Mouse (Mus musculus) 3T3-L1 (cell line): ENCODE results near the gene Tmem107.

Experiments
- DNase-seq: peaks from one replicate; pipeline ENCODE4 v3.0.0-alpha.2; 2015; ENCODE audit warnings: low read depth, low spot score

Gene Tmem107

DNA sequence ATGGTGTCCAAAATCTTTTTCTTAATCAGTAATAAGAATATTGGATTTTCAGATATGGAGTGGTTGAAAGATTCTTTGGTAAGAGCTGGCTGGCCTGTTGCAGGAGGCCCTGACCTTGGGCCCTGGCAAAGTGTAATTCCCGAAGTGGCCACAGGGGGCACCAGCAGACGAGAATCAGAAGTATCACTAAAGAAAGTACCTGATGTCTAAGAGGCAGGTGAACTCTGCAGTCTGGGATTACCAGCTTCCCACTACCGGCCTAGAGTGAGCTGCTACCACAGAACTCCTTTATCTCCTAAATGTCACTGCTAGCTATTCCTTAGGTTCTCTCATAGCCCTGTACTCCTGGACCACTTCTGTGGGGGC is 21.8 kb downstream of the Tmem107 start:
- DNase-seq, result peak; percentile 89

- peak; percentile 43 for DNase-seq
Observed at GRCm38 (mm10) chr11:69092871-69093270, 22.3 kb downstream of the Tmem107 start.

- DNase-seq, result peak; percentile 59
Observed at GRCm38 (mm10) chr11:69093856-69094255, 23.2 kb downstream of the Tmem107 start.

- peak; percentile 100 for DNase-seq
Observed at GRCm38 (mm10) chr11:69094697-69095429, 24.3 kb downstream of the Tmem107 start, which contains the start of gene Per1. Per1 (plus strand) TSS chr11:69095217.

DNA sequence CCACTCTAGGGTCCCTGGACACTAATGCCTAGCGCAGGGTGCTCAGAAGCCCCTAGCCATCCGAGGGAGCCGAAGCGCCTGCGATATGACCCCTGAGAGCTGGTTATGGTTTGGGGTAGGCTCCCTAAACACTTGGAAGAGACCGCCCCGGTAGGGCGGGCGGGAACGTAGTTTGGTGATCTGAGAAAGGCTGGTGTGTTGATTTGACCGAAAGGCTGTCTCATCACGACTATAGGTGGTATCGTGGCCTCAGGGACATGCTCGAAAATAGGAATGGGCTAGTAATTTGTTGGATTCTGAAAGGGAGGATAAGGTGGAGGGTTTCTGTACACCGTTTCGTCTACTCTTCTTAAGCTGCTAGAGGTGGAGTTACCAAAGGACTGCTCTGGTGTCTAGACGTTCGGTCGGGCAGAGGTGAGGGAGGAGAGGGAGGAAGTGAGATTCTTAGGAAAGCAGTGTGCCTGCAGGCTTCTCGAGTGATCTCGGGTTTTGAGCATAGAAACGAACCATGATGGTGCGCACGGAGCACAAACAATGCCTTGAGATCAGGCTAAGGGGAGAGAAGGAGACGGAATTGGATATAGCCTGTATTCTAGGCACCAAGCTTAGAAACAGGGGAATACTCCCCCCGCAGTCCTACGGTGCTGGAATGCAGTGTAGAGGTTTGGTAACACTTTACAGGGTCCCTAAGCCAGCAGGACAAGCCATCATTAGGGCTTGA is 25.1 kb downstream of the Tmem107 start:
- peak; percentile 72 for DNase-seq

- peak; percentile 88 for DNase-seq
Observed at GRCm38 (mm10) chr11:69096360-69096986, 25.9 kb downstream of the Tmem107 start.

DNA sequence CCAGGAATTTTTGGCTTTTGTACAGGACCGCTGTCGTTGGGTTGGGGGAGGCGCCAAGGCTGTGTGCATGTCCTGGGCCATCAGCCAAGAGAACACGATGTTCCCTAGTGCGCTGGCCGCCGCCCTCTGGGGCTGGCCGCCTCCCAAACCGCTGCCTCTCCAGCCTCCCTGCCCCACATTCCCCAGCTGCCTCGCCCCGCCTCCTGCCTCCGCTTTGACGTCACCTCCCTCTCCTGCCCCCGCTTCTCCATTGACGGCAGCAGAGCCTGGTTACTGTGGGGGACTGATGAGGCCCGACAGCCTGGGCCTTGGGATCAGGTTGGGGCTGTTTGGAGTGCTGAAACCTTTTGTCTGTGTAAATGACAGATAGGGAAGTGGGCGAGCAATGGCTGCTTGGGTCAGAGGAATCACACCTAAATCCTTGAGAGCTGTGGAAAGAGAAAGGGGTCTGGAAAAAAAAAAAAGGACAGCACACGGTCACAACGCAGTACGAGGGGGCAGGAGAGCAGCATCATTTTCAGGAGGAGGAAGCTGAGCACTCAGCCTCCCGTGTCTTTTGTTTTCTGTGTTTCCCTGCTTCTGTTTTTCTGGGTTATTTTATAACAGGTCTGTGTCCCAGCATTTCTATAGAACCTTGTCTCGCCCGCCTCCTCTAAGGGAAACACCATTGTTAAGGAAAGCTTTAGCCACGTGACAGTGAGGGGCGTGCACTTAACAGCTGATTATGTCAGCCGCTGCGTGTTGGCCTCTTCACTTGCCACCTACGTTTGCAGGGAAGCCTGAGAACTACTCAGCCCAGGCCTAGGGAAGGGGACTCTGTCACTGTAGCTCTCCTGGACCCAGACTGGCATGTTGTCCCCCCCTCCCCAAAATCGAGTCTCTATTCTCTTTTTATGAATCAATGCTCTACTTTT is 26.6 kb downstream of the Tmem107 start:
- peak; percentile 98 for DNase-seq

GRCm38 (mm10) chr11:69098039-69098761 is 27.6 kb downstream of the Tmem107 start:
- no peak for DNase-seq

DNA sequence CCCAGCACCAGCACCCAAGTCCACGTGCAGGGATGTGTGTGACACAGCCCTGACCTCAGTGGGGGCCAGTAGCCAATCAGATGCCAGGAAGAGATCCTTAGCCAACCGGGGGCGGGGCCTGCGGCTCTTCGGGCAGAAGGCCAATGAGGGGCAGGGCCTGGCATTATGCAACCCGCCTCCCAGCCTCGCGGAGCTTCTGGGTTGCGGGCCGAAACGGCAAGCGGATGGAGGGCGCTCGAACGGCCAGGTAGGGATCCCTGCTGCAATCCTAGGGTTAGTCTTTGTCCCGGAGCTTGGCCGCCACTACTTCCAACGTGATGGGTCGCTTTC is 28.1 kb downstream of the Tmem107 start:
- peak; percentile 96 for DNase-seq

- peak; percentile 80 for DNase-seq
Observed at GRCm38 (mm10) chr11:69099177-69099914, 28.7 kb downstream of the Tmem107 start.

DNA sequence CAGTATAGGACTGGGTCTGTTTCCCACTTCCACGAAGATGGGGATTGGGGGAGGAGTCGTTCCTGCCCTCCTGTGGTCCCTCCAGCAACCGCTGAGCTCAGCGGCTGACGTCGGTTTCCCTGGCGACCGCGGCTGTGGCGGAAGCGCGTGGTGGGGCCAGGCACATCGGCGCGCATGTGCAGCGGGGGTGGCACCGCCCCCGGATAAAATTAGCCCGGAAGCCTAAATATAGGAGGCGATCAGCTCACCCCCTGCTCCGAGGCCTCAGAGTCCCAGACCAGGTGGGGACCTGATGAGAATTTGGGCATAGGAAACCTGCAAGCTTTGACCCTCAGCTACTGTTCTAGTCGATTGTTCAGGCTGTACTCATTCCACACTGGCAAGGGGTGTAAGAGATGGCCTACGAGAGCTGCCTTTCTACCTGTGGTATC is 29.3 kb downstream of the Tmem107 start:
- peak; percentile 93 for DNase-seq

DNA sequence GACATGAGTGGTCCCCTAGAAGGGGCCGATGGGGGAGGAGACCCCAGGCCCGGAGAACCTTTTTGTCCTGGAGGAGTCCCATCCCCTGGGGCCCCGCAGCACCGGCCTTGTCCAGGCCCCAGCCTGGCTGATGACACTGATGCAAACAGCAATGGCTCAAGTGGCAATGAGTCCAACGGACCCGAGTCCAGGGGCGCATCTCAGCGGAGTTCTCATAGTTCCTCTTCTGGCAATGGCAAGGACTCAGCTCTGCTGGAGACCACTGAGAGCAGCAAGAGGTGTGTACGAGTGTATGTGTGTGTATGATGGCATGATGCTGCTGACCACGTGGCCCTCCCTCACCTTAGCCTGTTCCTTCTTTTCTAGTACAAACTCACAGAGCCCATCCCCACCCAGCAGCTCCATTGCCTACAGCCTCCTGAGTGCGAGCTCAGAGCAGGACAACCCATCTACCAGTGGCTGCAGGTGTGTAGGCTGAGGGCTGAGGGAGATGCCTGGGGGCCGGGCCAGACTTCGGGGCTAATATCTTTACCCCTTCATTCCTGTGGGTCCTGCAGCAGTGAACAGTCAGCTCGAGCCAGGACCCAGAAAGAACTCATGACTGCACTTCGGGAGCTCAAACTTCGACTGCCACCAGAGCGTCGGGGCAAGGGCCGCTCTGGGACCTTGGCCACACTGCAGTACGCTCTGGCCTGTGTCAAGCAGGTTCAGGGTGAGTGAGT is 30.2 kb downstream of the Tmem107 start:
- DNase-seq, result no peak

GRCm38 (mm10) chr11:69101604-69102402 is 31.2 kb downstream of the Tmem107 start:
- DNase-seq, result no peak

DNA sequence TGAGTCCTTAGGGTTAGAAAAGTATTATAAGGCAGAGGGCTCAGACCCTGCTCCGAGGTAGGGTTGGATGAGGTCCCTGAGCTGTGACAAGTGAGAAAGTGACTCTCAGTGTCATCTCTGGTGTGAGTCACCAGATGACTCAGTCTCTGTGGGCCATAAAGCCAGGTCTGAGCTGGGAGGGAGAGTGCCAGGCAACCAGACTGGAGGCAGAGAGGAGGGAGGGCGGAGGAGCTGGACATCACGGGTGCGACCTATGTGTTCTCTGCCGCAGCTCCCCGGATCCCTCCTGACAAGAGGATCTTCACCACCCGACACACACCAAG is 31.8 kb downstream of the Tmem107 start:
- DNase-seq, result peak; percentile 78

DNA sequence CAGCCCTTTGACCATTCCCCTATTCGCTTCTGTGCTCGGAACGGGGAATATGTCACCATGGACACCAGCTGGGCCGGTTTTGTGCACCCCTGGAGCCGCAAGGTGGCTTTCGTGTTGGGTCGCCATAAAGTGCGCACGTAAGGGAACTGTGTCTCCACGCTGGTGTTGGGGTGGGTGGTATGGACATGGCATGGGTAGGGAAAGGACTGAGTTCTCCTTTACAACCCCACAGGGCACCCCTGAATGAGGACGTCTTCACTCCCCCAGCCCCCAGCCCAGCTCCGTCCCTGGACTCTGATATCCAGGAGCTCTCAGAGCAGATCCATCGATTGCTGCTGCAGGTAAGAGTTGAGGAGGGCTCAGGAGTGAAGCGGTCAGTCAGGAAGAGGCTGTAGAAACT is 32.5 kb downstream of the Tmem107 start:
- DNase-seq, result no peak

GRCm38 (mm10) chr11:69103531-69104435 is 33.2 kb downstream of the Tmem107 start:
- no peak for DNase-seq

DNA sequence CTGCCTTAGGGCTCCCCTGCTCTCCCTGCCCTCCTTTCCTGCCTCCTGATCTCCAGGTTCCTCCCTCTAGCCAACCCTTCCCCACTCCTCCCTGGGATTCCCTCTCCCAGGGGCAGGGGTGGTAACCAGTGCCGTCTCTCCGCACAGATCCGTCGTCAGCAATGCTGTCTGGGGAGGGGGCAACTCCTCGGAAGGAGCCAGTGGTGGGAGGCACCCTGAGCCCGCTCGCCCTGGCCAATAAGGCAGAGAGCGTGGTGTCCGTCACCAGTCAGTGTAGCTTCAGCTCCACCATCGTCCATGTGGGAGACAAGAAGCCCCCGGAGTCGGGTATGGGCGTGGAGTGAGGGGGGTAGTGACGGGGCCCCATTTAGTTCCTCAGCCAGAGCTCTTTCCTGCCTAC is 33.9 kb downstream of the Tmem107 start:
- no peak for DNase-seq

- DNase-seq, result no peak
Observed at GRCm38 (mm10) chr11:69105227-69105626, 34.6 kb downstream of the Tmem107 start.
